Mouse (Mus musculus): ENCODE data around the gene Hpdl. TPM values are rescaled to one million over a fixed set of nuclear protein-coding genes. Genes with fewer than 3 reads are reported as not detected.

Hpdl gene
- polyA plus RNA-seq, 1 experiment, result 10.3 TPM

GRCm38 (mm10) chr4:116780541-116780940, 41.0 kb downstream of the Hpdl start:
- H3K4me1 ChIP-seq (ENCODE audit: control insufficient read depth, insufficient read depth, insufficient read length, low read length), result no peaks in the 10 kb centered on the region
- H3K27ac ChIP-seq (replicated peaks; ENCODE audit: low read depth, low read length), result no peak overlapping the region
- H3K4me3 ChIP-seq (ENCODE audit: insufficient read depth, low read depth, low read length), result no peak overlapping the region

- H3K27ac ChIP-seq (replicated peaks; ENCODE audit: low read depth, low read length), result no peak overlapping the region
- H3K4me1 ChIP-seq (ENCODE audit: control insufficient read depth, insufficient read depth, insufficient read length, low read length), result no peaks in the 10 kb centered on the region
- H3K4me3 ChIP-seq (ENCODE audit: insufficient read depth, low read depth, low read length), result no peak overlapping the region
These were observed 44.4 kb downstream of the Hpdl start for GRCm38 (mm10) chr4:116777079-116777478.

- Histone ChIP-seq H3K4me1 (ENCODE audit: control insufficient read depth, insufficient read depth, insufficient read length, low read length) (no peaks in the 10 kb centered on the region), H3K4me3 (ENCODE audit: insufficient read depth, low read depth, low read length) (no peak overlapping the region), H3K27ac (replicated peaks; ENCODE audit: low read depth, low read length) (no peak overlapping the region)
These were observed 45.1 kb downstream of the Hpdl start for GRCm38 (mm10) chr4:116776391-116776790.

Other genes with a start within 250 kb of the Hpdl start
- 2.7 and 4.5 TPM in 2 replicates for gene Ccdc17, start 225.1 kb downstream of the Hpdl start, polyA plus RNA-seq (2012; ENCODE audit: insufficient read depth, insufficient read length, missing spikeins)
- 7.7 and 12.5 TPM in 2 replicates for gene Nasp, start 193.8 kb downstream of the Hpdl start, polyA plus RNA-seq (2012; ENCODE audit: insufficient read depth, insufficient read length, missing spikeins)
- 444 and 532 TPM in 2 replicates for gene Akr1a1, start 170.0 kb downstream of the Hpdl start, polyA plus RNA-seq (2012; ENCODE audit: insufficient read depth, insufficient read length, missing spikeins)
- gene Prdx1, start 136.2 kb downstream of the Hpdl start, polyA plus RNA-seq (2012; ENCODE audit: insufficient read depth, insufficient read length, missing spikeins), result 971 and 1,048 TPM in 2 replicates
- gene Mmachc, start 113.3 kb downstream of the Hpdl start, polyA plus RNA-seq (2012; ENCODE audit: insufficient read depth, insufficient read length, missing spikeins), result 49.4 and 64.1 TPM in 2 replicates
- 12.1 and 12.3 TPM in 2 replicates for gene Ccdc163, start 113.2 kb downstream of the Hpdl start, polyA plus RNA-seq (2012; ENCODE audit: insufficient read depth, insufficient read length, missing spikeins)
- gene Tesk2, start 100.8 kb downstream of the Hpdl start, polyA plus RNA-seq (2012; ENCODE audit: insufficient read depth, insufficient read length, missing spikeins), result 1.7 and 6.7 TPM in 2 replicates
- 6.0 and 7.8 TPM in 2 replicates for gene Toe1, start 14.1 kb downstream of the Hpdl start, polyA plus RNA-seq (2012; ENCODE audit: insufficient read depth, insufficient read length, missing spikeins)
- 3.3 and 3.6 TPM in 2 replicates for gene Mutyh, start 14.0 kb downstream of the Hpdl start, polyA plus RNA-seq (2012; ENCODE audit: insufficient read depth, insufficient read length, missing spikeins)
- gene Zswim5, start 55.7 kb upstream of the Hpdl start, polyA plus RNA-seq (2012; ENCODE audit: insufficient read depth, insufficient read length, missing spikeins), result 0.79 and 1.2 TPM in 2 replicates
- 97.3 and 145 TPM in 2 replicates for gene Urod, start 172.7 kb upstream of the Hpdl start, polyA plus RNA-seq (2012; ENCODE audit: insufficient read depth, insufficient read length, missing spikeins)
- 12.9 and 15.5 TPM in 2 replicates for gene Hectd3, start 173.6 kb upstream of the Hpdl start, polyA plus RNA-seq (2012; ENCODE audit: insufficient read depth, insufficient read length, missing spikeins)
- 22.6 TPM in 2 replicates for gene Eif2b3, start 197.7 kb upstream of the Hpdl start, polyA plus RNA-seq (2012; ENCODE audit: insufficient read depth, insufficient read length, missing spikeins)